Mouse (Mus musculus) heart, adult 2 months (tissue): ENCODE data around the gene Rhd.

Experiments used
- CTCF ChIP-seq: fragments of 200-600 bp; IDR thresholded peaks from 2 replicates; pipeline ENCODE4 v1.8.1; 2022; ENCODE audit warnings: antibody characterized with exemption, mild to moderate bottlenecking, moderate library complexity
- EP300 ChIP-seq: fragments of 200-500 bp; IDR thresholded peaks from 2 replicates; pipeline ENCODE4 v1.6.1; 2011; ENCODE audit warnings: low read depth, low read length, control low read depth; ENCODE audit not compliant: insufficient read depth
- POLR2A ChIP-seq: fragments of 200-500 bp; IDR thresholded peaks from 2 replicates; pipeline ENCODE4 v1.6.1; 2011; ENCODE audit warnings: mild to moderate bottlenecking, low read depth, low read length, control low read depth; ENCODE audit not compliant: insufficient read depth

- no peak for TF ChIP-seq POLR2A
- no peak for TF ChIP-seq CTCF
- TF ChIP-seq EP300, result no peak
Measured at GRCm38 (mm10) chr4:134856056-134856455, 8.3 kb upstream of the Rhd start.
